Mouse (Mus musculus) heart, embryonic 14.5 days (tissue): ENCODE results near the gene 9930111J21Rik2. TPM values are rescaled to one million over a fixed set of nuclear protein-coding genes. Genes with fewer than 3 reads are reported as not detected.
"Not testable (repeated sequence)": the region's sequence is repeated elsewhere in the genome, so short reads cannot be mapped to it uniquely, and the experiment has no call there.

Experiments used
- ATAC-seq: fragments of 200-750 bp; cut with Nextera tagmentation; 2 replicates; pipeline ENCODE4 v1.8.0; 2017; ENCODE audit warnings: low read depth, moderate TSS enrichment; ENCODE audit not compliant: insufficient number of reproducible peaks, insufficient read depth, low FRiP score
- H3K27ac ChIP-seq, 2 experiments: fragments of 200-500 bp in 1 of 2; fragments of 300-500 bp in 1 of 2; sonication (generic) in 1 of 2; replicated peaks in 1 of 2; 2 replicates each; pipeline ENCODE4 v1.5.1; 2012 to 2014; ENCODE audit warnings: low read depth in 2 of 2, low read length in 2 of 2, control low read depth in 1 of 2, mild to moderate bottlenecking in 1 of 2, mixed read lengths in 1 of 2; ENCODE audit not compliant: control insufficient read depth in 1 of 2, insufficient read depth in 1 of 2
- H3K27me3 ChIP-seq: fragments of 300-500 bp; sonication (generic); 2 replicates; pipeline ENCODE4 v1.6.1; 2014; ENCODE audit warnings: mild to moderate bottlenecking, low read length, control low read depth; ENCODE audit not compliant: control insufficient read depth, insufficient read depth
- H3K36me3 ChIP-seq: fragments of 300-500 bp; sonication (generic); 2 replicates; pipeline ENCODE4 v1.6.1; 2014; ENCODE audit warnings: mild to moderate bottlenecking, control low read depth, low read length, mixed read lengths; ENCODE audit not compliant: control insufficient read depth, insufficient read depth
- H3K4me1 ChIP-seq, 2 experiments: fragments of 200-500 bp in 1 of 2; fragments of 300-500 bp in 1 of 2; sonication (generic) in 1 of 2; 2 replicates each; pipeline ENCODE4 v1.6.1; 2012 to 2014; ENCODE audit warnings: low read length in 2 of 2, control low read depth in 1 of 2, mixed read lengths in 1 of 2; ENCODE audit not compliant: control insufficient read depth in 2 of 2, insufficient read depth in 2 of 2
- H3K4me2 ChIP-seq: fragments of 300-500 bp; sonication (generic); 2 replicates; pipeline ENCODE4 v1.6.1; 2014; ENCODE audit warnings: mild to moderate bottlenecking, low read length
- H3K4me3 ChIP-seq, 2 experiments: fragments of 200-500 bp in 1 of 2; fragments of 300-500 bp in 1 of 2; sonication (generic) in 1 of 2; 2 replicates each; pipeline ENCODE4 v1.5.1; 2012 to 2014; ENCODE audit warnings: low read length in 2 of 2, mild to moderate bottlenecking in 2 of 2, control low read depth in 1 of 2, low read depth in 1 of 2, moderate library complexity in 1 of 2; ENCODE audit not compliant: control insufficient read depth in 1 of 2, insufficient read depth in 1 of 2
- H3K9ac ChIP-seq: fragments of 300-500 bp; sonication (generic); 2 replicates; pipeline ENCODE4 v1.6.1; 2014; ENCODE audit warnings: mild to moderate bottlenecking, low read length
- H3K9me3 ChIP-seq: fragments of 300-500 bp; sonication (generic); 2 replicates; pipeline ENCODE4 v1.6.1; 2016; ENCODE audit warnings: low read length, control low read depth; ENCODE audit not compliant: control insufficient read depth
- WGBS: fragments of 180-500 bp; shearing (Covaris S2); extraction: QIAGEN DNeasy Blood & Tissue Kit; methylation state at CpG from one replicate; pipeline ENCODE4 v1.1.7; 2014; 5-methylcytosine and 5-hydroxymethylcytosine counted together
- polyA plus RNA-seq: library from polyadenylated mRNA; unstranded; fragments of >200 nt; fragmentation: Nextera tagmentation; extraction: Ambion mirVana; gene quantifications from 2 replicates; pipeline ENCODE4 v1.2.1, GENCODE M21; 2014

Gene 9930111J21Rik2
- 0.26 and 1.00 TPM in 2 replicates for polyA plus RNA-seq

DNA sequence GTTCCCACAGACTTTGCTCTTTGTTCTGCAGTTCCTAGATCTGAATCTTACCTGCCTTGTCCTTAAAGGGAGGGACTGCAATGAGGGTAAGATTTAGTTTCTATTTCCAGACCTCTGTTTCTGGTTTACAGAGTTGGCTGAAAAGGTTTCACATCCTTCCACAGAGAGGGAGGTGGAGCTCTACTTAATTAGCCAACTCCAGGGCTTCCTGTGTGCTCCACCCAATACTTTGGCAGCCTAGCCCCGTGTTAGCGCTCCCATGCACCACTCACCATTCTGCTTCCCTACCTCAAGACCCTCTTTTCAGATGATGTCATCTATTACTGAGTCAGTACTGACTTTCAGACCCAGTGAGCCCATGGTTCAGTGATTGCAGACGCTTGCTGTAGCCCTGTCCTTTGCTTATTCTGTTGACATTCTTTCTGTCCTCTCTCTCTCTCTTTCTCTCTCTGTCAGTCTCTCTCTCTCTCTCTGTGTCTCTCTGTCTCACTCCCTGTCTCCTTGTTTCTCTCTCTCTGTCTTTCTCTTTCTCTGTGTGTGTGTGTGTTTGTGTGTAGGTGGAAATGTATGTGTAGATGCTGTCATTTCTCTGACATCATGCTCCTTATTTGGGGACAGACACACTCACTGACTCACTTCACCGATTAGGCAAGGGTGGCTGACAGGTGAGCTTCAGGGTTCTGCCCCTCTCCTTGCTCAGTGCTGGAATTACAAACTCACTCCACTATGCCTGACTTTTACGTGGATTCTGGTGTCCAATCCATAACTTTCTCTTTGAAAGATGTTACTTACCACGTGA, at the start of gene 9930111J21Rik2:
TSS of gene 9930111J21Rik2 (minus strand) at position 150 of the 799 bp plus-strand sequence.
- WGBS, result 83% methylated on average over 1 of the region's 6 CpGs

DNA sequence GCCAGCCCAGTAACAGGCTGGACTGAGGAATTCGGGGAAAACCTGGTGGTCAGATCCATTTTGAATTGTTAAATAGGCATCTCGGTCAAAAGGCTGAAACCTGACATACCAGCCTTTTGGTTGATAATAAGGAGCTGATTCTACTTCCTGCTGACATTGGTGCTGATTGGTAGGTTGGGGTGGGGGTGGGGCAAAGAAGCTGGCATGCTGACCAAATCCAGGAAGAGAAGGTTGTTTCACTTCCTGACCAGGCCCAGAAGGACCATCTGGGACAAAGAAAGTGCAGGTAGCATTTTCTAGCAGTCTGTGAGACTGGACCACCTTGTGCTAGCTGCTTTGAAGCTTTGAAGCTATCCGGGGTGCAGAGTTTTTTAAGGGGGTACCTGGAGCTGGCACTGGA, 49.4 kb upstream of the 9930111J21Rik2 start:
- 69% methylated on average over 3 of the region's 3 CpGs for WGBS
- ATAC-seq, result no peak
- Histone ChIP-seq H3K27me3 (no peaks in the 10 kb centered on the region), H3K4me1 (no peaks in the 10 kb centered on the region; a peak in 1 of 4 replicates), H3K9ac (no peak overlapping the region), H3K36me3 (no peaks in the 10 kb centered on the region), H3K27ac (no peak overlapping the region), H3K4me3 (no peak overlapping the region), H3K9me3 (no peaks in the 10 kb centered on the region), H3K4me2 (no peak overlapping the region)

More for the DNA sequence above, at the start of gene 9930111J21Rik2:
- not testable (repeated sequence) for H3K4me2 ChIP-seq, H3K27ac ChIP-seq, ATAC-seq, H3K36me3 ChIP-seq, H3K4me1 ChIP-seq, H3K4me3 ChIP-seq, H3K9me3 ChIP-seq, H3K27me3 ChIP-seq, H3K9ac ChIP-seq

DNA sequence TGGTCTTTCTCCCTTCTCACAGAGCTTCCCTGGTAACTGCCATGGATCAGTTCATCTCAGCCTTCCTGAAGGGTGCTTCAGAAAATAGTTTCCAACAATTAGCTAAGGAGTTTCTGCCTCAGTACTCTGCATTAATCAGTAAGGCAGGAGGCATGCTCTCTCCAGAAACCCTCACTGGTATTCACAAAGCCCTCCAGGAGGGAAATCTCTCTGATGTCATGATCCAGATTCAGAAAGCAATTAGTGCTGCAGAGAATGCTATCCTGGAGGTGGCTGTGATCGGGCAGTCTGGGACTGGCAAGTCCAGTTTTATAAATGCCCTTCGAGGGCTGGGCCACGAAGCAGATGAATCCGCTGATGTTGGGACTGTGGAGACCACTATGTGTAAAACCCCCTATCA, 44.3 kb upstream of the 9930111J21Rik2 start:
- no peaks in the 10 kb centered on the region for H3K4me1 ChIP-seq
- H3K27ac ChIP-seq, result no peak overlapping the region
- ATAC-seq, result no peak
- H3K4me3 ChIP-seq, result no peak overlapping the region
- 88% methylated on average over 4 of the region's 4 CpGs for WGBS
- H3K9me3 ChIP-seq, result no peaks in the 10 kb centered on the region
- H3K36me3 ChIP-seq, result no peaks in the 10 kb centered on the region
- H3K4me2 ChIP-seq, result no peak overlapping the region
- H3K9ac ChIP-seq, result no peak overlapping the region
- no peaks in the 10 kb centered on the region for H3K27me3 ChIP-seq

DNA sequence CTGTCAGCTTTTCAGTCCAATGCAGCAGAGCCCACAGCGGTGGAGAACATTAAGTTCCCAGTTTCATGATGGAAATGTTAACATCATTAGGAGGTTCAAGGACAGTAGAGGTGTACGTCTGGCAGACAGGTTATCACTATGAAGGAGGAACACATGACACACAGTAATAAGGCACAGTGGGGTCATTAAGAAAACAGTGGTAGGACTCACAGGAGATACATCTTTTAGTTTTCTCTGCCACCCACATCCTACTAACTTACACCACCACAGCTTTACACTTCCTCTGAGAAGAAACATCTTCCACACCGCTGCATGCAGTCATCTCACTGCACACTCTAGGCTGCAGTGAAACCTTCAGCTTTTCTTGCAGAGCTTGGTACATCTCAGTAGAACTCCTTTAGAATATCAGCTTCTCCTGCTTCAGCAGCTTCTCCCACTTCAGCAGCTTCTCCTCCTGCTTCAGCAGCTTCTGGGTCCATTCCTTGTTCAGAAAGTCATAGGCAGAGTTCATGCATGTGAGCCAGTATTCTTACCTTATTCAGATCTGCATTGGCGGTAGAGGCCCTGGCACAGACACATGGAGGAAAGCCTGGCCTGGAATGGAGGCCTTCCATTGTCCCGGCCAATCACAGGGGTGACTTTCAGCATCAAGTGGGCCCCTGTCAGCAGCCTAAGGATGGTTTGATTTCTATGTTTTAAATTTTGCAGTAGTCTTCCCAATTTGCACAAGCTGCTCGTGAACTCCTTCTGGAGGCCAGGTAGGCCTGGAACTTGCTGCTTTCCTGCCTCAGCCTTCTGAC, 43.0 kb upstream of the 9930111J21Rik2 start:
- no peaks in the 10 kb centered on the region for H3K4me1 ChIP-seq
- H3K27me3 ChIP-seq, result no peaks in the 10 kb centered on the region
- no peak overlapping the region for H3K4me2 ChIP-seq
- H3K27ac ChIP-seq, result no peak overlapping the region
- H3K36me3 ChIP-seq, result no peaks in the 10 kb centered on the region
- no peak overlapping the region for H3K9ac ChIP-seq
- no peak for ATAC-seq
- no peaks in the 10 kb centered on the region for H3K9me3 ChIP-seq
- 77% methylated on average over 6 of the region's 6 CpGs for WGBS
- H3K4me3 ChIP-seq, result no peak overlapping the region

DNA sequence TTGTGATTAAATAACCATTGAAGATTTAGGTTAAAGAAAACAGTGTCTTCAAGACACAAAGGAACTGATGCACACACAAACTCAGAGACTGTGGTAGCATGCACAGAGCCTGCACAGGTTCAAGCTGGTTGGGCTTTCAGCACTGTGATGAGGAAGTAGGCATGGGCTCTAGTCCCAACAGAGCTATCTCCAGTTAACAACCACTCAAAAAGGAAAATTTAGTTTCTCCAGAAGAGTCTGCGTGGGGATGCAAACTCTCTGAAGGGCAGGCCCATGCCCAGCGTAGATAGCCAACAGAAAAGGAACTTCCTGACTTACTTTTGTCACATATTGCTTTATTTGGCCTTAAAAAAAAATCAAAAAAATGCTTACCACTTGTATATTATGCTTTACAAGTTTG, 41.7 kb upstream of the 9930111J21Rik2 start:
- whole genome bisulfite sequencing, result 60% methylated on average over 2 of the region's 2 CpGs
- Histone ChIP-seq H3K9ac (no peak overlapping the region), H3K36me3 (no peaks in the 10 kb centered on the region), H3K27me3 (no peaks in the 10 kb centered on the region), H3K27ac (no peak overlapping the region), H3K9me3 (no peaks in the 10 kb centered on the region), H3K4me1 (peaks cover 0 to 4% of the 10 kb centered on the region in 2 experiments; a peak in 2 of 4 replicates), H3K4me3 (no peak overlapping the region), H3K4me2 (no peak overlapping the region)
- no peak for ATAC-seq

DNA sequence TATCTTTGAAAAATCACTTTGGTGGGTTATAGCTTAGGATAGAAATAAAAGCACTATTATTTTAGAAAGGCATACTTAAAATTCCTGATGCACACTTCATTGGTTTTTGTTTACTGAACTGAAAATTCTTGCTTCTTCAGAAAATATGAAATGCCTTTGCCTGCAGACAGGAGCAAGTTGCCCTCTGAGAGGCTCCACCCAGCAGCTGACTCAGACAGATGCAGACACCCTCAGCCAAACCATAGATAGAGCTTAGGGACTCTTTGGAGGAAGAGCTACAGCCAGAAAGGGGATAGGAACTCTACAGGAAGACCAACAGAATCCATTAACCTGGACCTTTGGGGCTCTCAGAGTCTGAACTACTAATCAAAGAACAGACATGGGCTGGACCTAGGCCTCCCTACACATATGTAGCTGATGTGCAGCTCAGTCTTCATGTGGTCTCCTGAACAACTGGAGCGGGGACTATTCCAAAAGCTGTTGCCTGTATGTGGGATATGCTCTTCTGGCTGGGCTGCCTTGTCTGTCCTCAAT, 41.1 kb upstream of the 9930111J21Rik2 start:
- Histone ChIP-seq H3K9me3 (no peaks in the 10 kb centered on the region), H3K27me3 (no peaks in the 10 kb centered on the region), H3K4me3 (no peak overlapping the region), H3K36me3 (no peaks in the 10 kb centered on the region), H3K9ac (no peak overlapping the region), H3K4me2 (no peak overlapping the region), H3K27ac (no peak overlapping the region), H3K4me1 (peaks cover 0 to 4% of the 10 kb centered on the region in 2 experiments; a peak in 2 of 4 replicates)
- ATAC-seq, result no peak
- 86% methylated on average over 1 of the region's 1 CpGs for WGBS

DNA sequence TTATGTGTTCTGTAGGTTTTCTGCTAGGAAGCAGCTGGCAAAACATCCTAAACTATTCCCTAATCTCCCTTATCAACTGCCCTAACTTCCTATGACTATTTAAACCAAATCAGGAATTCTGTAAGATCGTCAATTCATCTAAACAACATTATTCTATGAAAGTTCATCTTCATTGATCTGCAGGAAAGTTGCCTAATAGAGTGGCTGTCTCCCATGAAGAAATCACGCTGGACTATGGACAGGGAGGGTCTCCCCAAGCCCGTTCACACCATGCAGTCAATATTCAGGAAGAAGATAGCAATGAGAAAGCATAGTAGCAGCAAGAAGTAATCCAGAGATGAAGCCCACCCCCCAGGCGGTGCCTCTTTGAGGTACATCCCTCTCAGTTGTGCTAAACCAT, 40.1 kb upstream of the 9930111J21Rik2 start:
- no peaks in the 10 kb centered on the region for H3K27me3 ChIP-seq
- H3K4me2 ChIP-seq, result no peak overlapping the region
- peaks cover 0 to 4% of the 10 kb centered on the region in 2 experiments; a peak in 2 of 4 replicates for H3K4me1 ChIP-seq
- H3K36me3 ChIP-seq, result no peaks in the 10 kb centered on the region
- no peak overlapping the region for H3K27ac ChIP-seq
- H3K9me3 ChIP-seq, result no peaks in the 10 kb centered on the region
- 61% methylated on average over 4 of the region's 4 CpGs for WGBS
- no peak for ATAC-seq
- no peak overlapping the region for H3K4me3 ChIP-seq
- H3K9ac ChIP-seq, result no peak overlapping the region
